Mouse (Mus musculus): ENCODE results near the gene Gli3. TPM values are rescaled to one million over a fixed set of nuclear protein-coding genes. Genes with fewer than 3 reads are reported as not detected.

Gli3 gene
- total RNA-seq, 2 experiments from 2014 or later, result 1.1 to 1.5 TPM

- no peak for DNase-seq (ENCODE audit: low spot score)
Measured at GRCm38 (mm10) chr13:15641548-15641947, 178.5 kb downstream of the Gli3 start.

- DNase-seq (ENCODE audit: low spot score), result no peak
Measured at GRCm38 (mm10) chr13:15660502-15660901, 197.5 kb downstream of the Gli3 start.

GRCm38 (mm10) chr13:15662375-15662774 is 199.3 kb downstream of the Gli3 start:
- no peak for DNase-seq (ENCODE audit: low spot score)

GRCm38 (mm10) chr13:15664580-15665201 is 201.7 kb downstream of the Gli3 start:
- peak; percentile 14 for DNase-seq (ENCODE audit: low spot score)

- DNase-seq (ENCODE audit: low spot score), result no peak
Measured at GRCm38 (mm10) chr13:15665514-15665913, 202.5 kb downstream of the Gli3 start.

- no peak for DNase-seq (ENCODE audit: low spot score)
Measured at GRCm38 (mm10) chr13:15670144-15670961, 207.3 kb downstream of the Gli3 start.

- DNase-seq (ENCODE audit: low spot score), result no peak
Measured at GRCm38 (mm10) chr13:15670962-15671313, 207.9 kb downstream of the Gli3 start.

GRCm38 (mm10) chr13:15675480-15675879 is 212.4 kb downstream of the Gli3 start:
- no peak for DNase-seq (ENCODE audit: low spot score)

- DNase-seq (ENCODE audit: low spot score), result no peak
Measured at GRCm38 (mm10) chr13:15677106-15677760, 214.2 kb downstream of the Gli3 start.

GRCm38 (mm10) chr13:15681530-15681929 is 218.5 kb downstream of the Gli3 start:
- no peak for DNase-seq (ENCODE audit: low spot score)

- no peak for DNase-seq (ENCODE audit: low spot score)
Measured at GRCm38 (mm10) chr13:15683006-15683405, 220.0 kb downstream of the Gli3 start.

GRCm38 (mm10) chr13:15688074-15688825 is 225.2 kb downstream of the Gli3 start:
- no peak for DNase-seq (ENCODE audit: low spot score)

- DNase-seq (ENCODE audit: low spot score), result no peak
Measured at GRCm38 (mm10) chr13:15688826-15689501, 225.9 kb downstream of the Gli3 start.

- DNase-seq (ENCODE audit: low spot score), result no peak
Measured at GRCm38 (mm10) chr13:15691751-15692464, 228.9 kb downstream of the Gli3 start.

- no peak for DNase-seq (ENCODE audit: low spot score)
Measured at GRCm38 (mm10) chr13:15692465-15692809, 229.4 kb downstream of the Gli3 start.

GRCm38 (mm10) chr13:15698284-15698683 is 235.2 kb downstream of the Gli3 start:
- DNase-seq (ENCODE audit: low spot score), result no peak

GRCm38 (mm10) chr13:15699116-15699515 is 236.1 kb downstream of the Gli3 start:
- no peak for DNase-seq (ENCODE audit: low spot score)

GRCm38 (mm10) chr13:15704669-15705068 is 241.6 kb downstream of the Gli3 start:
- DNase-seq (ENCODE audit: low spot score), result no peak

- DNase-seq (ENCODE audit: low spot score), result no peak
Measured at GRCm38 (mm10) chr13:15707481-15707881, 244.4 kb downstream of the Gli3 start.

- DNase-seq (ENCODE audit: low spot score), result no peak
Measured at GRCm38 (mm10) chr13:15713486-15713885, 250.5 kb downstream of the Gli3 start.

GRCm38 (mm10) chr13:15714331-15714725 is 251.3 kb downstream of the Gli3 start:
- DNase-seq (ENCODE audit: low spot score), result no peak
